Mouse (Mus musculus): Measurements from ENCODE around the gene Alx3. TPM values are rescaled to one million over a fixed set of nuclear protein-coding genes. Genes with fewer than 3 reads are reported as not detected.
A peak's percentile ranks its signal among the peaks of the same experiment; 100 is the strongest.

Gene Alx3
- polyA plus RNA-seq, 1 experiment, result 0.05 TPM

GRCm38 (mm10) chr3:107611394-107611793 is 16.6 kb downstream of the Alx3 start:
- Histone ChIP-seq H3K27me3 (ENCODE audit: control insufficient read depth, insufficient read depth, low read length) (no peaks in the 10 kb centered on the region), H3K4me1 (ENCODE audit: control insufficient read depth, insufficient read depth, low read length) (no peaks in the 10 kb centered on the region), H3K36me3 (ENCODE audit: control insufficient read depth, insufficient read depth, low read length) (peaks cover 5% of the 10 kb centered on the region), H3K27ac (ENCODE audit: control insufficient read depth, insufficient read depth, low read depth, low read length) (no peak overlapping the region), H3K4me3 (ENCODE audit: control insufficient read depth, low read depth, low read length) (no peak overlapping the region)
- TF ChIP-seq POLR2A (IDR thresholded peaks at IDR 0.05; ENCODE audit: control insufficient read depth, low read depth, low read length) (no peak), CTCF (IDR thresholded peaks at IDR 0.05; ENCODE audit: control insufficient read depth, insufficient read depth, insufficient replicate concordance, low read depth, low read length) (no peak)

DNA sequence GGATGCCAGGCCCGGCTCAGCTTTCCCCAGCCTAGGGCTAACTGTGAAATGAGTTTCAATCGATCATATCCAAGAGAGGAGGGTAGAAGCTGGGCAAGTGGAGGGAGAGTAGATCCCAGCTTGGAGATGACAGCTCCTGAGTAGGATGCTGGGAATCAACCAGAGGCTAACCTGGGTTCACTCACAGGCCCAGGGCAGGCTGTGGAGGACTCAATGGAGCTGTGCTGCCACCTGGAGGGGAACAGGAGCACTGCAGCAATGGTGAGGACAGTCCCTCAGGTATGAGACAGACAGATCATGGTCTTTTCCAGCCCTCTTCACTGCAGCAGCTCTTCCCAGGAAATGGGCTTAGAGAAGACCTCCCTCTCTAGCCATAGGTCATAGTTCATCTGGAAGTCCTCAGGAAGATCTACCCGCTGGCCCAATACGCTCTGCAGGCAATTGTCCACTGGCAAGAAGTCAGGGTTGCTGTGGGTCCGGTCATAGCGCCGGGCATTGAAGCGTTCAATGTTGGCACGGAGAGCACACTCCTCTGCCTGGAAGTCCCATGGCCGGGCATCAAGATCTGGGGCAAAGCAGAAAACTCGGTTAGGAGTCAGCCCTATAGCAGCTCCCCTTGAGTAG is 18.2 kb downstream of the Alx3 start:
- Histone ChIP-seq H3K27ac (ENCODE audit: control insufficient read depth, insufficient read depth, low read depth, low read length) (no peak overlapping the region), H3K27me3 (ENCODE audit: control insufficient read depth, insufficient read depth, low read length) (no peaks in the 10 kb centered on the region), H3K4me1 (ENCODE audit: control insufficient read depth, insufficient read depth, low read length) (no peaks in the 10 kb centered on the region; the same call in 1 of the 2 replicates), H3K4me3 (ENCODE audit: control insufficient read depth, low read depth, low read length) (no peak overlapping the region), H3K36me3 (ENCODE audit: control insufficient read depth, insufficient read depth, low read length) (peaks cover 8% of the 10 kb centered on the region)
- peak; percentile 89; the same call in 1 of the 2 replicates for TF ChIP-seq CTCF (IDR thresholded peaks at IDR 0.05; ENCODE audit: control insufficient read depth, insufficient read depth, insufficient replicate concordance, low read depth, low read length)
- TF ChIP-seq POLR2A (IDR thresholded peaks at IDR 0.05; ENCODE audit: control insufficient read depth, low read depth, low read length), result no peak

- no peak overlapping the region for H3K27ac ChIP-seq (ENCODE audit: control insufficient read depth, insufficient read depth, low read depth, low read length)
- H3K27me3 ChIP-seq (ENCODE audit: control insufficient read depth, insufficient read depth, low read length), result no peaks in the 10 kb centered on the region
- H3K36me3 ChIP-seq (ENCODE audit: control insufficient read depth, insufficient read depth, low read length), result peaks cover 9% of the 10 kb centered on the region
- TF ChIP-seq CTCF (IDR thresholded peaks at IDR 0.05; ENCODE audit: control insufficient read depth, insufficient read depth, insufficient replicate concordance, low read depth, low read length), result no peak
- no peak for TF ChIP-seq POLR2A (IDR thresholded peaks at IDR 0.05; ENCODE audit: control insufficient read depth, low read depth, low read length)
- H3K4me1 ChIP-seq (ENCODE audit: control insufficient read depth, insufficient read depth, low read length), result no peaks in the 10 kb centered on the region; the same call in 1 of the 2 replicates
- peak overlapping the region; percentile 54; the same call in 1 of the 2 replicates for H3K4me3 ChIP-seq (ENCODE audit: control insufficient read depth, low read depth, low read length)
Measured at GRCm38 (mm10) chr3:107617800-107618199, 23.0 kb downstream of the Alx3 start.

- no peak for TF ChIP-seq POLR2A (IDR thresholded peaks at IDR 0.05; ENCODE audit: control insufficient read depth, low read depth, low read length)
- no peak for TF ChIP-seq CTCF (IDR thresholded peaks at IDR 0.05; ENCODE audit: control insufficient read depth, insufficient read depth, insufficient replicate concordance, low read depth, low read length)
- peaks cover 8% of the 10 kb centered on the region for H3K36me3 ChIP-seq (ENCODE audit: control insufficient read depth, insufficient read depth, low read length)
- H3K27me3 ChIP-seq (ENCODE audit: control insufficient read depth, insufficient read depth, low read length), result no peaks in the 10 kb centered on the region
- no peak overlapping the region for H3K4me3 ChIP-seq (ENCODE audit: control insufficient read depth, low read depth, low read length)
- no peak overlapping the region for H3K27ac ChIP-seq (ENCODE audit: control insufficient read depth, insufficient read depth, low read depth, low read length)
- no peaks in the 10 kb centered on the region; the same call in 1 of the 2 replicates for H3K4me1 ChIP-seq (ENCODE audit: control insufficient read depth, insufficient read depth, low read length)
Measured at GRCm38 (mm10) chr3:107619911-107620310, 25.1 kb downstream of the Alx3 start.

DNA sequence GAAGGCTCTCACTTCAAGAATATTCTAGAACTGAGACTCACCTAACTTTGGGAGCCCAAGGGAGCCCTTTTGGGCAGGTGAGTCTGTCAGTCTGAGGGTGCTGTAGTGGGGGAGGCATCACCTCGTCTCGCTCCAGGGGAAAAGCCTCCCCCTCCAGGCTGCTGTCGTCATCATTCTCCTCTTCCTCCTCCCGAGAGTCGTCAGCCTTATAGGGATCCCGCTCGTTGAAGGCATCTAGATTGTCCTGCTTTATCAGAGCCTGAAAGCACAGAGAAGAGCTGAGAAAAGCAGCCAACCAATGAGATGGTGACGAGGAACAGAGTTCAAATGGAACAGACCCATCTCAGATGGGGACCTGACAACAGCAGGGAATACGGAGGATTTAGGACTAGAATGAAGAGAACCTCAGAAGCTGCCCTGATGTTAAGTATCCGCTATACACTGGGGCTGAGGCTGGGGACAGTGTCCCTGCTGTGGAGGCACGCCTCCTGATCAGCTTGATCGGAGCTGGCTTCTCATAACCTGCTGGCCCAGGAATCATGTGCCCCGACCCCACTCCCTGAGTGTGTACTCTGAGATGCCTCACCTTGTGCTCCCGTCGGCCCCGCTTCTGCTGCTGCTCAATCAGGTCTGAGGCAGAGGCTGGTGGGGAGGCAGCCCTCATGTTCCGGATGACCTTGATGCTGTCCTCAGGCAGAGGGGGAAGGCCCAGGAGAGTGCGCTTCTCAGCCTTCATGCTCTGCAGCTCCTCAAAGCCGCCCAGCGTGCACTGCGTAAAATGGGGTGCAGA is 26.6 kb downstream of the Alx3 start:
- Histone ChIP-seq H3K4me3 (ENCODE audit: control insufficient read depth, low read depth, low read length) (no peak overlapping the region), H3K4me1 (ENCODE audit: control insufficient read depth, insufficient read depth, low read length) (no peaks in the 10 kb centered on the region; the same call in 1 of the 2 replicates), H3K36me3 (ENCODE audit: control insufficient read depth, insufficient read depth, low read length) (peaks cover 4% of the 10 kb centered on the region), H3K27me3 (ENCODE audit: control insufficient read depth, insufficient read depth, low read length) (no peaks in the 10 kb centered on the region), H3K27ac (ENCODE audit: control insufficient read depth, insufficient read depth, low read depth, low read length) (no peak overlapping the region)
- no peak for TF ChIP-seq POLR2A (IDR thresholded peaks at IDR 0.05; ENCODE audit: control insufficient read depth, low read depth, low read length)
- no peak for TF ChIP-seq CTCF (IDR thresholded peaks at IDR 0.05; ENCODE audit: control insufficient read depth, insufficient read depth, insufficient replicate concordance, low read depth, low read length)

DNA sequence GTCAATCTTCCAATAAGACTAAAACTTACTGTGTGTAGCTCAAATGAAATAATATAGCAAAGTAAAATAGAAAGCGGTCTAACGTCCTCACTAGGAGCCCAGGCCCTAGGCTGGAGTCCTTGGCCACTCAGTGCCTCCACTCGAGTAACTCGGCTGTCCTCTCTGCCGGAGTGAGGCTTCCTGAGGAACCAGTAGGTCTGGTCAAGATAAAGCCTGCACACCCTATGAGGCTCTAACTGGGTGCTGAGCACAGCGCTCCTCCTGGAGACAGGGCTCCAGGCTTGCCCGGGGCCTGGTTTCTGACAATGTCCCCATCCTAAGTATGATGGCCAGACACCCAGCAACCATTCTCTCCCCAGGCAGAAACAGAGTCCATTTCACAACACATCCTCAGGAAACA is 27.7 kb downstream of the Alx3 start:
- Histone ChIP-seq H3K4me3 (ENCODE audit: control insufficient read depth, low read depth, low read length) (no peak overlapping the region), H3K27ac (ENCODE audit: control insufficient read depth, insufficient read depth, low read depth, low read length) (no peak overlapping the region), H3K27me3 (ENCODE audit: control insufficient read depth, insufficient read depth, low read length) (no peaks in the 10 kb centered on the region), H3K4me1 (ENCODE audit: control insufficient read depth, insufficient read depth, low read length) (no peaks in the 10 kb centered on the region; the same call in 1 of the 2 replicates), H3K36me3 (ENCODE audit: control insufficient read depth, insufficient read depth, low read length) (peaks cover 2% of the 10 kb centered on the region)
- TF ChIP-seq POLR2A (IDR thresholded peaks at IDR 0.05; ENCODE audit: control insufficient read depth, low read depth, low read length) (no peak), CTCF (IDR thresholded peaks at IDR 0.05; ENCODE audit: control insufficient read depth, insufficient read depth, insufficient replicate concordance, low read depth, low read length) (no peak)

DNA sequence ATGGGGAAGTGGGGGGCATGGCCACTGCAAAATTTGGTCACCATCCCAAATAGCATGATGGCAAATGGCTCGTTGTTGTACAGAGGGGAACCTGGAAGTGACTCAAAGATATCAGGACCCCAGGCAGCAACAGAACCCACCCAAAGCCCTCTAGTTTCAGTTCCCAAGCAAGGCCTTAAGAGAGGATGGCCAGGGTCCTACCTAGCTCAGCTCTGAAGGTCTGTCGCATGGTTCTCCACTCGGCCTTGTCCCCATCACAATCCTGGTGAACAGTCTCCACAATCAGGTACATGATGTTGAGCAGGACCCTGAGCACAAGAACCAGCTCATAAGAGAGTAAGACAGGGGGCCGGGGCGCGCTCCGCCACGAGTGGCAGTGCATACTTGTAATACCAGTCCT is 29.6 kb downstream of the Alx3 start:
- Histone ChIP-seq H3K27me3 (ENCODE audit: control insufficient read depth, insufficient read depth, low read length) (no peaks in the 10 kb centered on the region), H3K4me1 (ENCODE audit: control insufficient read depth, insufficient read depth, low read length) (no peaks in the 10 kb centered on the region), H3K36me3 (ENCODE audit: control insufficient read depth, insufficient read depth, low read length) (no peaks in the 10 kb centered on the region; the same call in none of the 2 replicates), H3K4me3 (ENCODE audit: control insufficient read depth, low read depth, low read length) (no peak overlapping the region), H3K27ac (ENCODE audit: control insufficient read depth, insufficient read depth, low read depth, low read length) (no peak overlapping the region)
- TF ChIP-seq POLR2A (IDR thresholded peaks at IDR 0.05; ENCODE audit: control insufficient read depth, low read depth, low read length) (no peak), CTCF (IDR thresholded peaks at IDR 0.05; ENCODE audit: control insufficient read depth, insufficient read depth, insufficient replicate concordance, low read depth, low read length) (no peak)
